Mouse (Mus musculus) liver, adult (tissue): ENCODE measurements around the gene Gm20388.

ENCODE experiments used
- GATA4 ChIP-seq: IDR thresholded peaks from 2 replicates; pipeline ENCODE4 v1.6.1; 2014; ENCODE audit warnings: mild to moderate bottlenecking, low read length; ENCODE audit not compliant: insufficient replicate concordance

The Gm20388 gene

DNA sequence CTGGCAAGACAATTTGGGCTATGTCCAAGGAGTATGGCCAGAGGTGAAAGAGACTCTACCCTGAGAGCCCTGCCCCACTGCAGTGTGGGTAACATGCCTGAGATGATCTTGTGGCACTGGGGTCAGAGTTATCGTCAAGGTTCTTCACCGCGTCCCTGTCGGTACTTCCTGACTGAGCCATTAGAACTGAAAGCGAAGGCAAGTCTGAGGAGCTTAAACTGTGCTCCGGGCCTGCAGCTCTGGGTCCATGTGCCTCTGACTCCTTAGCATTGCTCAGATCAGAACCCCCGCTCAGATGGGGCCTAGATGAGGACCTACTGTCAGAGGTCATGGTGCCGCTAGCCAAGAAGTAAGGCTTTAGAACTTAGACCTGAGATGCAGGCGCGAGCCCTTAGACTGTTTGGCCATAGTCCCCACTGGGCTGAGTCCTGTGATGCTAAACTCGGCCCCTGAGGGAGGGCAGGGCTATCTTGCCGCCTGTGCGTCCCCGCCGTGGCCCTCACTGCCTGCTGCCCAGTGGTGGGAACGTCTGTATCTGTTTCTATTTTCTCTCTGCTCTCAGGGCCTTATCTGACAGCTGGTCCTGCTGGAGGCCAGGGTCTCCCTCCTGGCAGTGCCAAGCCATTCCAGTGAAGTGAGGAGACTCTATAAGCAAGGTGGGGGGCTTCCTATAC lies 2389.1 kb downstream of the Gm20388 start:
- TF ChIP-seq GATA4 = peak; percentile 9; the same call in 1 of the 2 replicates

DNA sequence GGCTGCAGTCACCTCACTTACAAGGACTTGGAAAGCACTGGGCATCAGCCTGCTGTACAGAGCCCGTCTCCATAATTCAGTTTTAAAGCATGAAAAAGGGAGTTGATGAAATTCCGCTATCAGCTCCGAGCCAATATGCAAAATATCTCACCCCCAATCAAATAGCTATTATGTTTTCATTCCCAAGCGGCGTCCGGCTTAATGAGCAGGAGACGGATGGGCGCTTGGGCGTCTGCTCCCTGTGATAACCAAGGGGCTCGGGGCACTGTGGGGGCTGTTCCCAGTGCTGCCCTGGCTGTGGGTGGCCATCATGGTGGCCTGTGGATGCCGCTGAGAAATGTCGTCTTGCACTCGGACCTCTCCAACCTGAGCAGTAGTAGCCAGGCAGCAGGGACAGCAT lies 2390.4 kb downstream of the Gm20388 start:
- no peak for TF ChIP-seq GATA4

DNA sequence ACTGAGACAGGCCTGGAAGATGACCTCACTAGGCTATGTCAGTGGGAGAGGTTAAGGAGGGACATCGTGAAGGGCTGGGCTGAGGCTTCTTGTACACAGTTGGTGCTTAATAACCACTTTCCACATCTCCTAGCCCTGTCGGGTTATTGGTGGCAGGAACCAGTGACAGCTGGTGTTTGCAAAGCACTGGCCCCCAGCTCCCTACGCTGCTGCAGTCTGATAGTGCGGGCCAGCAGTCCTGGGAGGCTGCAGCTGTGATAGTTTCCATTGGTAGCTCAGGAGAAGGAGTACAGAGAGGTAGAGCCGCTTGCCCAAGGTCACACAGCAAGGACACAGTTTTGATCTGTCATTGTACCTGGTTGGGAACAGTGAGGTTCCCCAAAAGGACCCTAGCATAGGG lies 2391.2 kb downstream of the Gm20388 start:
- no peak for TF ChIP-seq GATA4

DNA sequence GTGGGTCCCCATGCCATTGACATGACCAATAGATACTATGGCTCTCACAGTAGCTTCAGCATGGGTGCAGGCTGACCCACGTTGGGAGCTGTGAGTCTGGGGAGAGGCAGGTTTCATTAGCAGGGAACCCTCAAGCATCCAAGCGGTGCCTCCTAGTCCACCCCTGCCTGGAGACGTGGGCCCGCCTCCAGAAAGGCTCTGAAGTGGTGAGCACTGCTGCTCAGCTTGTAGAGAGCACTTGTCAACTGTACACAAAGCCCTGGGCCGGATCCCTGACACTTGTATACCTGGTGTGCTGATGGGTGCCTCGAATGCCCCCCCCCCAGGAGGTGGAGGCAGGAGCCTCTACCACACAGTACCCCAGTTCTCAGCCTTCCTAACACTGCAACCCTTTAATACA lies 2392.8 kb downstream of the Gm20388 start:
- TF ChIP-seq GATA4 = no peak

DNA sequence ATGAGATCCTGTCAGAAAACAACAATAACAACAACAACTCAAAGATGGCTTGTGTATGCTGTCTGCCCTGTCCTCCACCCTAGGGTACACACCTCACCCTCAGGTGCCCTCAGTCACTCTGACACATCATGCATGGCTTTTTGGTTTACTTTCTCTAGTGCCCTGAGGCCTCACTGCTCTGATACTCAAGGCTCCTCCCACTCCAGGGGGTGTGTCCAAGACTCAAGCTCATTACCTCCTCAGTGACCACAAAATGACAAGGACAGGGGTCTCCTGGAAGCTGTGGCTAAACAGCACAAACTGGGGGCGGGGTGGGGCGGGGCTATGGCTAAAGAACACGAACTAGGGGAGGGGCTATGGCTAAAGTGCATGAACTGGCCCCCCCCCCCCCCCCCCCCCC lies 2393.4 kb downstream of the Gm20388 start:
- no peak for TF ChIP-seq GATA4

DNA sequence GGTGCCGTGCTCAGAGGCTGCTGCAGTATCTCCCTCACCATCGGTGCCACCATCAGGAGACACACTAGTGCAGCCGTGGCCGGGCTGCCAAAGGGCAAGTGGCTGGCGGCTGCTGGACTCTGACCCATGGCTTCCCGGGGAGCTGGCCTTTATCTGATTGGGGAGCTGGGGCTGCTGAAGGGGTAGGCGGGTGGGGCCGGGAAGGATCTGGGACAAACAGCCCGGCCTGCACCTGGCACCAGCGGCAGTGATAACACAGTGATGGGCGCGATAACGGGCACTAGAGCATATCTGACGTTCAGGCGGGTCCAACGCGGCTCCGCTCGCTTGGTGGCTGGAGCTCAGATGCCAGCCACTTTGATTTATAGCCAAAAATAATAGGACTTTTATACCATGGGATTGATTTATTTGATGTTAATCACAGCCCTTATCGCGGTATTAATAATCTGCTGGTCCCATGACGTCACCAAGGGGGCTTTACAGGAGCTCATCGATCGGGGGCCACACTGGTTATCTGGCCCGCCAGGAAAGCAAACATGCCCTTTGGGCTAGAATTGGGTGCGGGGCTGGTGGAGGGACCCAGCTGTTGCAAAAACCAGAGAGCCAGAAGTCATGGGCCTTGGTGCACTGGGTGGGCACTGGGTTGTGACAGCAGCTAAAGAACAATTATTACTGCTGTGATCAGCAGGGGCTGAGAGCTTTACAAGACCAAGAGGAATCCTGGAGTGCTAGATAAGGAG lies 2396.2 kb downstream of the Gm20388 start:
- peak; percentile 100 for TF ChIP-seq GATA4

DNA sequence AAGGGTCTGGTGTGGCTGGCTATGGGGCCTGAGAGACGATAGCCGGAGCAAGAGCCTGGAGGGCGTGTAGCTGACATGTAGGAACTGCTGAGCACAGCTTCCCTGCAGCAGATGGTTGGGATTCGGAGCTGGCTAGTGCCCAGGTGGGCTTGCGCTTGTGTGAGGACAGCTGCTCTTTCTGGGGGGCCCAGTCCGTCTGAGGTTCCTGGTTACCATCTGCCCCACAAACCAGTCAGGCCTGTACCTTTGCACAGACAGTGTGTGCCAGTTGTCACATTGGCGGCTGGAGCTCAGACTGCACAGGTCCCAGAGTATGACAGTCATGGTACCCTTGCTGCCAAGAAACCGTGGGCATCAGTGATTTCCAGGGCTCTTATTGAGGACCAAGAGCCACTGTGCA lies 2397.2 kb downstream of the Gm20388 start:
- TF ChIP-seq GATA4 = no peak

DNA sequence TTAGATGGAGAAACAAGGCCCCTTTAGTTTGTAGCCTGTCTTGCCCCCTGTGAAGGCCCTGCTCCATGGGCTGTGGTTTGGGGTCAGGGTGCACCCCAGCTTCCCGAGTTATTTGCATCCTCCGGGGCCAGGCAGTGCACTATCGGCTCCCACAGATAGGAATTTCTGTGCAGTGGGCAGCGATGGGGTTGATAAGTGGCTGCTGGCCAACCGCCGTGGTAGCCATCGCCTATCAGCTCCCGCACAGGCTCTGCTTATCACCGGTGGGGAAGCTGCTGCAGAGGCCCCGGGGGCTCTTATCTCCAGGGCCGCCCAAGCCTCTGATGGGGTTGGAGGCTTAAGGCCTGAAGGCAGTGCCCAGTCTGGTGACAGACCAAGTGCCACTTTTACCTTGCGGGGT lies 2398.6 kb downstream of the Gm20388 start:
- TF ChIP-seq GATA4 = peak; percentile 43; the same call in 1 of the 2 replicates

DNA sequence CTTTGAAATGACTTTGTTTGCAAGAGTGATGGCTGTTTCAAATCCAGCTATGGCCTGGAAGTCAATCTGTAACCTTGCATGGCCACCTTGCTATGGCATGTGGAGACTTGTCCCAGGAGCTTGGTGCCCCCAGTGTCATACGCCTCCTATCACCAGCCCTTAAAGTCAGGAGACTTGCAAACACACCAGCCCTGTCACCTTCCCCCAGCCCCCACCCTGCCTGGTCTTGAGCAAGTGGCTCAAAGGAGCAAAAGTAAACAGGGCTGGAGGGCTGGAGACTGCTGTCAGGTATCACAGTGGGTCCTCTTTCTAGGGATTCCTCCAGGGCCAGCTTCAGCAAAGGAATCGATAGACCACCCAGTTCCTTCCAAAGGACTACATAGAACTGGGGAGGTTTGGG lies 2400.5 kb downstream of the Gm20388 start:
- TF ChIP-seq GATA4 = no peak

DNA sequence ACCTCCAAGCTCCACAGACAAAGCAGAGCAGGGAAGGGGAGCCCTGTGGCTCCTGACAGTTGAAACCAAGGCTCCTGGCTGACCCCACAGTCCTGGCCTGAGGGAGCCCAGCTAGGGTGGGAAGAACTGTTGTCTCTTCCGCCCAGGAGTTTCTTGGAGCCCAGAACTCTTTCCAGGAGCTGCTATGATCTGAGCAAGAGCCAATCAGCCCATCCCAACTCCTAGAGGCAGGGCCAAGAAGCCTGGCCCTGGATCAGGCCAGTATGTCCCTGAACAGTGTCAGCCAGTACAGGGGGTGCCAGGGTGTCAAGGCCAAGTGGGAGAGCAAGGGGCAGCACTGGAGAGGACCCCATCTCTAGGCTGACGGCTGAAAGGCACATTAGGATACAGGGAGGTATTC lies 2401.9 kb downstream of the Gm20388 start:
- no peak for TF ChIP-seq GATA4

DNA sequence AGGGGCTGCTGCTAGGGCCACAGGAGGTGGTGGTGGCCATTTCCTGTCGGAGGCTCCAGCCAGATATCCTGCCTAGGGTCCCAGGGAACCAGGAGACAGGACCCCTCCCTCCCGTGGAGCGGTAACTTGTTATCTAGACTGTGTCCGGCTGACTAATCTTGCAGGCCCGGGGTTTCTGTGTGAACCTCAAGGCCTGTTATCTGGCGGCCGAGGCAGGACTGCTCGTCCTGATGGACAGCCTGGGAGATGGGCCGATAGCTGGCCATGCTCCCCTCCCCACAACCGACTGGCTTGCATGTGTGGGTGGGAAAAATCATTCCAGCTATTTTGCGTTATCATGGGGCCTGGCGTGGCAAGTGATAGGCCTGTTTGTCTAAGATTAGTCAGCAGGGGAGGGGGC lies 2402.7 kb downstream of the Gm20388 start:
- TF ChIP-seq GATA4 = peak; percentile 93; the same call in 1 of the 2 replicates

DNA sequence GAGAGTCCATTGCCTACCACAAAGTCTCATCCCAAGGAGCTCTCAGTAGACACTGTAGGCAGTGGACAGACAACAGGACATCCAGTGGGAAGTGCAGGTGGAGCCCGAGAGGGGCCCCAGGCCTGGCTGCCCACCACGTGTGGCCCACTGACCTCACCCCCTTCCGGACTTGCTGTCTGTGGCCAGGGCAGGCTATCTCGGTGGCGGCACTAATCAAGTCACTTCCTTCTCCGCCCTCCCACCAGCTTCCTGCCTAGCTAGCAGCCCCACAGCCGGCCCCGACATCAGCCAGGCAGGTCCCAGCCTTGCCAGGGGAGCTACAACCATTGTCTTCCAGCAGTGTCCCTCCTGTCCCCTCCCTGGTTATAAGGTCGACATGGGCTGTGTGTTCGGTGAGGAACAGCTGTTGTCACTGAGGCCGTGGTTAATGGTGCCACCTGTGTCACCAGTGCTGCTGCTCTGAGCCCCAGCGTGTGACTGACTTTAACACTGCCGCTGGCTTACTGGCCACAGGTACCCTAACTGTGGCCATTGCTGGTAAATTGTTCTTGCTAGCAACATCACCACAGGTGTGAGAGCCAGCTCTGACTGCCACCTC lies 2404.4 kb downstream of the Gm20388 start:
- peak; percentile 99; the same call in 1 of the 2 replicates for TF ChIP-seq GATA4

DNA sequence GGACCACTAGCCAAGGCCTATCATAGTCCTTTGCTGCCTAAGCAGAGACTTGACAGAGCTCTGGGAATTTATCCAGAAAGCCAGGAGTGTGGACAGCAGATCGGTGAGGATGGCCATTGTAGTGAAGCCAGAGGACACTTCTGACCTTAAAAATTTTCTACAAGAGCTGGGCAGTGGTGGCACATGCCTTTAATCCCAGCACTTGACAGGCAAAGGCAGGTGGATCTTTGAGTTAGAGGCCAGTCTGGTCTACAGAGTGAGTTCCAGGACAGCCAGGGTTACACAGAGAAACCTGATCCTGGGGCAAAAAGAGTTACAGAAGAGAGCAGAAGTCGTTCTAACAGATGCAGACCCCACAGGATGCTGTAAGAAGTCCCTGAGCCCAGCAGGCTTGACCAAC lies 2405.8 kb downstream of the Gm20388 start:
- TF ChIP-seq GATA4 = no peak

DNA sequence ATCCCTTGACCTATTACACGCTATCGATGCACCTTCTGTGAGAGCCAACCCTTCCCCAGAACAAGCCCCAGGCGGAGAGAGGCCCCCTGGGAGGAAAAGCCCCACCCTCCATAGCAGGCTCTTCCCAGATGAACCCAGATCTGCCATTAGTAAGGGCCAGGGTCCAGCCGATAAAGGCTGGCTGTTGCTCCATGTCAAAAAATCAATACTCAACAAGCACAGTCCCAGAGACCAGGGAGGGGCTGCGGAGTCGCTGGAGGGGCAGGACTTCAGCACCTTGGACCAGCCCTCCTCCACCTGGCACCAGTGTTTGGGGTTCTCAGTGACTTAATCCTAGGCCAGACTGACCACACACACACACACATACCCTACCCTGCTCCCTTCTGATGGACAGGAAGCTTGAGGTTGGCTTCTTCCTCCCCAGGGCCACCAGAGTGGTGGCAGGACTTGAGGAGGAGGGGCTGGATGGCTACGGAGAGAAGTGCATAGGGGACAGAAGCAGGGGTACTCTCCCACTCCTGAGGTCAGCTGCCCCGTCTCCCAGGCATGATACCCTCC lies 2407.4 kb downstream of the Gm20388 start:
- peak; percentile 76; the same call in 1 of the 2 replicates for TF ChIP-seq GATA4

DNA sequence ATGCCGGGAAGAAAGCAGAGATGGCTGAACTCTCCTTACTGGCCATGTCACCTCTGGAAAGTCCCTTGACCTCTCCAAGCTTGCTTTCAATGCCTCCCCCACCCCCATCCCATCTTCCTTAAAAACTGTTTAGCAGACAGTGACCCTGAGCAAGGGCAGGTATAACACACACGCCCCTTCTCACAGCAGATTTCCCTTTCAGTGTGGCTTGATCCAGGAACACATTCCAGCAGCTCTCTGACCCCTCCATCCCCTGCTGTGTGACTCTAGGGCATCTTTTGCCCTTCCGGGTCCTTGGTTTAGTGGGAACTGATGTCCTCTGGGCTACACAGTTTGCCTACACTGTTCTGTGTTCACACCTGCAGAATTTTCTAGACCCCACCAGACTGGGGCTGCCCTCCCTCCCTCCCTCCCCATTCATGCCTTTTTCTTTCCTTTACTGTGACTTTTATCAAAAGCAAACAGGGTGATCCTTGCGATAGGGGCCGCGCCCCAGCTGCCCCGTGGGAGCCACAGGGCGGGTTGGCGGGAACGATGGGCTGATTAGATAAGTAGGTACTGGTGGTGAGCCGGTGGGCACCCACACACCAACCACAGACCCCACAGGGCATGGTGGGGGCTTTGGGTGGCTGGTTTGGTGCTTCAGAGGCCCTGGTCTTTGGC lies 2408.5 kb downstream of the Gm20388 start:
- no peak for TF ChIP-seq GATA4
